Mouse (Mus musculus): ENCODE data around the gene Dyrk3. TPM values are rescaled to one million over a fixed set of nuclear protein-coding genes. Genes with fewer than 3 reads are reported as not detected.

Gene Dyrk3
- polyA plus RNA-seq, 1 experiment from 2014 or later, result 4.4 TPM

GRCm38 (mm10) chr1:131083122-131083521 is 55.0 kb downstream of the Dyrk3 start:
- peak overlapping the region; percentile 31; the same call in 1 of the 2 replicates for H3K9ac ChIP-seq (ENCODE audit: low read length)
- no peaks in the 10 kb centered on the region for H3K36me3 ChIP-seq (ENCODE audit: control insufficient read depth, insufficient read depth, low read length)
- H3K4me1 ChIP-seq (replicated peaks; ENCODE audit: control insufficient read depth, insufficient read depth, low read length), result peaks cover 88% of the 10 kb centered on the region
- no peak overlapping the region for H3K4me3 ChIP-seq (ENCODE audit: low read length)
- no peak for ATAC-seq (ENCODE audit: low read depth)
- no peaks in the 10 kb centered on the region for H3K9me3 ChIP-seq (ENCODE audit: control insufficient read depth, low read length)
- H3K27ac ChIP-seq (ENCODE audit: low read length), result peak overlapping the region; percentile 96
- no peaks in the 10 kb centered on the region for H3K27me3 ChIP-seq (ENCODE audit: control insufficient read depth, insufficient read depth, low read depth, low read length)
- peak overlapping the region; percentile 38 for H3K4me2 ChIP-seq (ENCODE audit: low read depth, low read length)
- 28% methylated on average over 5 of the region's 5 CpGs for WGBS

GRCm38 (mm10) chr1:131080686-131081085 is 57.5 kb downstream of the Dyrk3 start:
- Histone ChIP-seq H3K4me1 (replicated peaks; ENCODE audit: control insufficient read depth, insufficient read depth, low read length) (peaks cover 73% of the 10 kb centered on the region), H3K9me3 (ENCODE audit: control insufficient read depth, low read length) (no peaks in the 10 kb centered on the region), H3K9ac (ENCODE audit: low read length) (no peak overlapping the region), H3K27me3 (ENCODE audit: control insufficient read depth, insufficient read depth, low read depth, low read length) (no peaks in the 10 kb centered on the region), H3K36me3 (ENCODE audit: control insufficient read depth, insufficient read depth, low read length) (no peaks in the 10 kb centered on the region), H3K27ac (ENCODE audit: low read length) (peak overlapping the region; percentile 86), H3K4me3 (ENCODE audit: low read length) (no peak overlapping the region), H3K4me2 (ENCODE audit: low read depth, low read length) (no peak overlapping the region)
- WGBS, result 85% methylated on average over 1 of the region's 1 CpGs
- no peak for ATAC-seq (ENCODE audit: low read depth)

GRCm38 (mm10) chr1:131079762-131080161 is 58.4 kb downstream of the Dyrk3 start:
- H3K36me3 ChIP-seq (ENCODE audit: control insufficient read depth, insufficient read depth, low read length), result no peaks in the 10 kb centered on the region
- H3K4me1 ChIP-seq (replicated peaks; ENCODE audit: control insufficient read depth, insufficient read depth, low read length), result peaks cover 74% of the 10 kb centered on the region
- H3K9me3 ChIP-seq (ENCODE audit: control insufficient read depth, low read length), result no peaks in the 10 kb centered on the region
- H3K9ac ChIP-seq (ENCODE audit: low read length), result no peak overlapping the region
- no peak overlapping the region for H3K4me2 ChIP-seq (ENCODE audit: low read depth, low read length)
- H3K4me3 ChIP-seq (ENCODE audit: low read length), result no peak overlapping the region
- H3K27ac ChIP-seq (ENCODE audit: low read length), result no peak overlapping the region
- WGBS, result 38% methylated on average over 4 of the region's 4 CpGs
- ATAC-seq (ENCODE audit: low read depth), result no peak
- H3K27me3 ChIP-seq (ENCODE audit: control insufficient read depth, insufficient read depth, low read depth, low read length), result no peaks in the 10 kb centered on the region

- no peak overlapping the region for H3K4me2 ChIP-seq (ENCODE audit: low read depth, low read length)
- H3K36me3 ChIP-seq (ENCODE audit: control insufficient read depth, insufficient read depth, low read length), result no peaks in the 10 kb centered on the region
- 54% methylated on average over 3 of the region's 3 CpGs for WGBS
- peaks cover 74% of the 10 kb centered on the region for H3K4me1 ChIP-seq (replicated peaks; ENCODE audit: control insufficient read depth, insufficient read depth, low read length)
- no peak overlapping the region for H3K27ac ChIP-seq (ENCODE audit: low read length)
- H3K4me3 ChIP-seq (ENCODE audit: low read length), result no peak overlapping the region
- H3K9me3 ChIP-seq (ENCODE audit: control insufficient read depth, low read length), result no peaks in the 10 kb centered on the region
- H3K9ac ChIP-seq (ENCODE audit: low read length), result no peak overlapping the region
- 0 out of 2 replicates have a peak, but pooled peaks have one; percentile 17 for ATAC-seq (ENCODE audit: low read depth)
- H3K27me3 ChIP-seq (ENCODE audit: control insufficient read depth, insufficient read depth, low read depth, low read length), result no peaks in the 10 kb centered on the region
Observed at GRCm38 (mm10) chr1:131078761-131079330, 59.3 kb downstream of the Dyrk3 start.

Other genes starting within 250 kb of the Dyrk3 start
- gene Il20, start 226.9 kb downstream of the Dyrk3 start, polyA plus RNA-seq (2015; fragmentation: Nextera tagmentation; extraction: Ambion mirVana), result not detected in 2 replicates
- gene Il19, start 198.2 kb downstream of the Dyrk3 start, polyA plus RNA-seq (2015; fragmentation: Nextera tagmentation; extraction: Ambion mirVana), result not detected in 2 replicates
- gene Il10, start 118.5 kb downstream of the Dyrk3 start, polyA plus RNA-seq (2015; fragmentation: Nextera tagmentation; extraction: Ambion mirVana), result not detected in 2 replicates
- 28.7 and 41.3 TPM in 2 replicates for gene Mapkapk2, start 40.5 kb downstream of the Dyrk3 start, polyA plus RNA-seq (2015; fragmentation: Nextera tagmentation; extraction: Ambion mirVana)
- 63.6 and 64.4 TPM in 2 replicates for gene Eif2d, start 14.8 kb upstream of the Dyrk3 start, polyA plus RNA-seq (2015; fragmentation: Nextera tagmentation; extraction: Ambion mirVana)
- 6.1 and 8.2 TPM in 2 replicates for gene Rassf5, start 106.9 kb upstream of the Dyrk3 start, polyA plus RNA-seq (2015; fragmentation: Nextera tagmentation; extraction: Ambion mirVana)
- gene Ikbke, start 141.3 kb upstream of the Dyrk3 start, polyA plus RNA-seq (2015; fragmentation: Nextera tagmentation; extraction: Ambion mirVana), result 4.7 and 5.1 TPM in 2 replicates

All from lung, embryonic 16.5 days (tissue).